Mouse (Mus musculus) adrenal gland, postnatal 14 days (tissue): Measurements from ENCODE around the gene Nmnat2. TPM values are rescaled to one million over a fixed set of nuclear protein-coding genes. Genes with fewer than 3 reads are reported as not detected.

Source experiments
- DNase-seq: peaks from one replicate; pipeline ENCODE4 v3.0.0; 2021; ENCODE audit warnings: mixed read lengths
- total RNA-seq: library from RNA; stranded (reverse); gene quantifications from 2 replicates; pipeline ENCODE4 v1.2.3, GENCODE M21; 2021

The Nmnat2 gene
- total RNA-seq, 1 experiment from 2014 or later, result 0.96 TPM

GRCm38 (mm10) chr1:153126491-153127381 lies 171.9 kb downstream of the Nmnat2 start:
- DNase-seq, result peak; percentile 21

GRCm38 (mm10) chr1:153127622-153128021 lies 172.8 kb downstream of the Nmnat2 start:
- DNase-seq, result no peak

DNA sequence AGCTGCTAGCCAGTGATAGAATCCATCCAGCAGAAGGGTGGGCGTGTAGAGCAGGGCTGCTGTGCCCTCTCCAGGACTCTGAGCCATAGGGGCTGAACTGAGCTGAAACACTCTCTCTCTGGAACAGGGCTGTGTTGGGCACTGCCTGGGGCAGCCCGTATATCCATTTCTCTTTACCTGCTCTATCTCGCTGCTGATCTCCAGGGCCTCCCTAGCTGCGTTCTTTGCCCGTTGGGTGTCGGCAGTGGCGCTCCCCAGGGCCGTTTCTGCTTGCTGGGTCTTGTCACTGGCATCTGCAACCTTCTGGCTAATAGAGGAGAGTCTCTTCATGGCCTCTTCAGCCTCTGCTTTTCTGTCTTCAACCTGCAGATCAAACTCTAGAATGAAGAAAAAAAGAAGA lies 174.0 kb downstream of the Nmnat2 start:
- DNase-seq, result no peak

GRCm38 (mm10) chr1:153129992-153130713 lies 175.4 kb downstream of the Nmnat2 start:
- DNase-seq, result peak; percentile 66

- peak; percentile 54 for DNase-seq
Measured at GRCm38 (mm10) chr1:153133865-153134781, 179.3 kb downstream of the Nmnat2 start.

DNA sequence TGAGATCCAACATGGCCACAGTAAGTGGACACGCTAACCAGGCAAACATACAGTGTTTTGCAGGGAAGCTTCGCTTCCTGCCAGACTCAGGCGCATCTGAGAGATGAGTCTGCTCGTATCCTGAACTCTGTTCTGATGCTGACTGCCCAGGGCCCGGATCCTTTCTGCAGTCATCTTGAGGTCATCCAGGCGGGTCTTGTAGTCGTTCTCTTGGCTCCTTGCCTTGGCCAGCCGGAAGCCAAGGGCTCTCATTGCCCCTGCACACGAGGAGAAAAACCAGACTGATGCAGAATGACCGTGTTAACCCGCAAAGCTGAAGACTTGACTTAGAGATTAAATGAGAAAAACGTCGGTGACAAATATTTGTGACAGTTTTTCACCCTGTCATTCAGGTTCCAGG lies 181.9 kb downstream of the Nmnat2 start:
- DNase-seq, result peak; percentile 37

GRCm38 (mm10) chr1:153138486-153138885 lies 183.7 kb downstream of the Nmnat2 start:
- no peak for DNase-seq

DNA sequence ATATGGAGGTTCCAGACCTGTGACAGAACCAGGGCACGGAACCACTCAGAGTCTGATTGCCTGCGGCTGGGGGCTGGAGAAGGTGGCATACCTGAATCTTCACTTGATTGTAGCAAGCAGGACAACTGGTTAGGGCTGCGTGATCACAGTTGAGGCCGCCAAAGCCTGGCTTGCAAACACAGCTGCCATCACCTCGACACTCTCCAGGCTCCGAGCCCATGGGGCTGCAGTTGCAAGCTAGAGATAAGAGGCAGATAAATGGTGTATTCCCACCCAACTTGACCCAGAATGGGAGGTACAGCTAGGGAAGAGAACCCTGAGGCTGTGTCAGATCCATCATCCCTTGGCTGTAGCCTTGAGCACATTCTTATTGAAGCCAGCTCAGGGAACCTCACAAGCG lies 184.8 kb downstream of the Nmnat2 start:
- DNase-seq, result no peak

DNA sequence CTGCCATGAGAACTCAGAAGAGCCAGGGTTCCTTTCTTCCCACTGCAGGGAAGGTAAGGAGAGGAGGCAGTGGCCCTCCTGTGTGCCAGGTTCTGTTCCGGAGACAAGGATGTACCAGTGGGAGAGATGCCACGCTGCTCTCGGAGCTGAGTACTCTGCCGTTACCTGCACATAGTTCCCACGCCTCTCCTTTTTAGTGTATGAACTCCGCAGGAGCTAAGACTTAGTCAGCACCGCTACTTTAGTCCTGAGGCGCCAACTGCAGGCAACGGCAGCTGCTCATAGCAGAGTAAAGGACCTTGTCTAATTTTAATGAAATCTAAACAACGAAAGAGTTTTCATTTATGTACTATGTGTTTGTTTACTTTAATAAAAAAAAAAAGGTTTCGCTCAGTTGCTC lies 185.5 kb downstream of the Nmnat2 start:
- no peak for DNase-seq

DNA sequence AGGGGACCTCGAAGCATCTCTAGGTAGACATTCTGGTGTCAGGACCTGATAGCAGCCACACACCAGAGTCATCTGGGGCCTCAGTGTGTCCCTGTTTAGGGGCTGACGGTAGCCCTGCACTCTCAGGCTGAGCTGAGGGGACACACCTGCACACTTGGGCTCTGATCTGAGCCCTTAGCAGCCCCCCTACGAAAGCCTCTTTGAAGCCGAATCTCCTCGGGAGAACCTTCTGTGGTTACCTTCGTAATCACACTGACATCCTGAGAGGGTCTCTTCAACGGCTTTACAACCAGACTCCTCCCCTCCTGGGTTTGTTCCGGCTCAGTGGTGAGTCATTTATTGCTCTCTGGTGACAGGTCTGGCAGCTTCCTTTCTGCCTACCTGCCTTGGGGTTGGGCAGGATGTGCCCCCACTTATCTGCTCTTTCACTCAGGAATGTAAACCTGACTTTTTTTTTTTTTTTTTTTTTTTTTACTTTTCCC lies 186.0 kb downstream of the Nmnat2 start:
- DNase-seq, result peak; percentile 17

DNA sequence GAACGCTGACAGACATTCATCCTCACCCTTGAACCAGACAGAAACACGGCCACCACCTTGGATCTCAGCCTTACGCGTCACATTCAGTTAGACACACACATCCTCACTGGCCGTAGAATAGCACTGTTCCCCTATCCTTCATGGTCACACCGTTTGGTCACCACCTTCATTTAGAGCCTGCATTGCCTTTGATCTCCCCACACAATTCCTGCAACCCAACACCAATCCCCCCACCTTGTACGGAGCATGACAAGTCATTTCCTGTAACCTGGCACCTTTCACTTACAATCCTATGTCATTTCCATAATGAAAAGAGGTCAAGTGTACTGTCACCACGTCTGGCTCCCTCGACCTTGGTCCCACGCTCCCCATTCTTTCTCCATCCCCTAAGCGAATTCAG lies 189.2 kb downstream of the Nmnat2 start:
- no peak for DNase-seq

GRCm38 (mm10) chr1:153145791-153146190 lies 191.0 kb downstream of the Nmnat2 start:
- DNase-seq, result no peak

- peak; percentile 29 for DNase-seq
Measured at GRCm38 (mm10) chr1:153152594-153152993, 197.8 kb downstream of the Nmnat2 start.

DNA sequence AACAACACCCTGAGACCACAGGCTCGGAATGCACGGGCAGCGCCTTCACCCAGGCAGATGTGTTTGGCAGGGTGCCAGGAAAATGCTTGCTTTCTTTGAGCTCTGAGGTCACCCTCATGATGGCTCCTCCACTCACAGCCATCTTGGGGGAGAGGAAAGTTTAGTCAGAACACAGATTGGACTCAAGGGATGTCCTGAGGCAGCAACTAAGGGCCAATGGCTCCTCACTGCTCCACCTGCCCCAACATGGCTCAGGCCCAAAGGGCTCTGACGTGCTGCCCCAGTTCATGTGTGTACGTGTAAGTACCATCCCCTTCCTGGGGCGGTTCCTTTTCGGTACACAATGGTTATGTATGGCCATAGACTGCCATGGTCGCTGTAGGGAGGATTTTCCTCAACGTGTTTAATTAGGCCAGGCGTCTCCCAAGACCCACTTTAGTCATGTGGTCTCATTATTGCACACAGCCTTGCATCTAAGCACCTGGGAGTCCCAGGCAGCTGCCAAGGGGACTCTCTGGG lies 198.9 kb downstream of the Nmnat2 start:
- peak; percentile 53 for DNase-seq

GRCm38 (mm10) chr1:153155364-153155763 lies 200.6 kb downstream of the Nmnat2 start:
- no peak for DNase-seq

- DNase-seq, result no peak
Measured at GRCm38 (mm10) chr1:153157021-153157623, 202.3 kb downstream of the Nmnat2 start.

- DNase-seq, result no peak
Measured at GRCm38 (mm10) chr1:153159137-153159536, 204.3 kb downstream of the Nmnat2 start.

DNA sequence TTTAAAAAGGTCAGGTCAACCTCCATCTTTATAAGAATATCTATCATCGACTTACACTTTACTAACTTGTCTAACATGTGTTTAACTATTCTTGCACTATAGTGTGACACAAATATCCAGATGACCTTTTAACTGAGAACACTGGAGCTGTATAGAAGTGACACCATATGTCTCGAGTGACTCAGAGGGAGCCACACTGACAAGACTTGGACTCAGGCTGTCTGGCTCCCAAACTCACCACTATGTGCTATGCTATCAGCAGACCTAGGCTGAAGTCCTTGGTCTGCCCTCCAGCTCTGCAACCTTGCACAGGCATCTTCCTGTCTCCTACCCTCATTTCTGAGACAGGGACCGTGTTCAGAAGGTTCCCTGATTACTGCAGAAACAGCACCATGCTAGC lies 209.0 kb downstream of the Nmnat2 start:
- no peak for DNase-seq

GRCm38 (mm10) chr1:153168293-153168692 lies 213.5 kb downstream of the Nmnat2 start:
- DNase-seq, result no peak
